In the genomic region with DNA sequence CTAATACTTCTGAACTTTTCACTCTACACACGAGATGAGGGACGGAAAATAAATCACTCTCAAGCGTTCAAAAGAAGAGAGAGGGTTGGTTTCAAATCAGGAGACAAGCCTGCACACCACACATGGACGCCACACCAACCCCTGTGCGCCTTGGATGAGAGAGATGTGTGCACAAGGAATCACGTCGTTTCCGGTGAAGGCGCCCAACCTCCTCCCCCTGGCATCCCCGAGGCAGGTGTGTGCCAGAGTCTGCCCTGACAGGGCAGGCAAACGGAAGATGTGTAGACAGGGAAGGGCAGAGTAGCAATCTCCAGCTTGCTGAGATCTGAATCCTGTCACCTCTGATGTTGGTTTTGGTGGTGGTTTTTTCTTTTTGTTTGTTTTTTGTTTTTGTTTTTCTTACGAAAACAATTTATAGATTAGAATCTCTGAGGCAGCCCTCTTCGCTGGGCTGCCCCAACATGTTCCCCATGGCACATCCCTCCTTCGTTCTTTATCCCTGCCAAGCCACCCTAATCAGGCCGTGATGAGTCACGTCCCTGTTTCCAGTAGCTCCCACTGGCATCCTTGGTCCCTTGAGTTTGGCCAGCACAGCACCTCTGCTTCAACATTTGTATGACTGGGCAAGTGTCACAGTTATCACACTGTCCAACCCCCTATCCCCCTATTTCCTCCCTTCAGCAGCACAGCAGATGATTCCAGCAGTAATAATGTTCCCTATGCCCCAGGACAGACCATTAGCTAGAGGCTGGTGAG, we compare ENCODE assay signal across 16 mouse cellular contexts. TPM values are rescaled to one million over a fixed set of nuclear protein-coding genes. Genes with fewer than 3 reads are reported as not detected.
DNase-seq lines count a peak whose midpoint lies in the region; ATAC-seq and TF ChIP-seq lines count a peak whose summit lies in the region.
"Had no signal": no experiment of that assay in that cellular context is flagged by ENCODE, and none has a peak within 500 bp of the region (broad histone marks: within the 10 kb centered on the region; RNA-seq: fewer than 3 reads in every experiment).

No protein-coding gene starts in this region.

- H3K36me3 ChIP-seq in stomach, postnatal 0 days (ENCODE audit: control insufficient read depth, insufficient read depth, low read length), result no peaks in the 10 kb centered on the region
- H3K36me3 ChIP-seq: forebrain, embryonic 15.5 days; hindbrain, embryonic 13.5 days had no signal

- DNase-seq in adrenal gland, adult 2 months, result peak; percentile 43
- DNase-seq in adrenal gland, adult 8-10 months, result no peak
- DNase-seq in heart, adult 11 months, result peak; percentile 83
- DNase-seq in heart, postnatal 36 days, result no peak
- peak; percentile 73 for DNase-seq in MN1 (ENCODE audit: low spot score)
- no peak for DNase-seq in stomach, postnatal 0 days (ENCODE audit: low spot score)
- no peak for DNase-seq in heart, postnatal 25 days (ENCODE audit: low spot score)
- DNase-seq: adrenal gland, postnatal 14 days; cerebellum, adult 2 months; cerebellum, postnatal 10 days; gastrocnemius, postnatal 10 days had no signal

- no peak for ATAC-seq in stomach, postnatal 0 days (ENCODE audit: low FRiP score, low TSS enrichment)
- ATAC-seq: forebrain, embryonic 15.5 days; hindbrain, postnatal 0 days had no signal

- 57% methylated on average over 16 of the region's 16 CpGs for WGBS in stomach, postnatal 0 days

- TF ChIP-seq EP300 in stomach, postnatal 0 days (optimal IDR thresholded peaks at IDR 0.05), result no peak

- H3K27me3 ChIP-seq in stomach, postnatal 0 days (ENCODE audit: control insufficient read depth, insufficient read depth, low read length), result no peaks in the 10 kb centered on the region
- H3K27me3 ChIP-seq: CH12.LX; forebrain, embryonic 15.5 days; heart, embryonic 13.5 days; hindbrain, embryonic 13.5 days had no signal

- H3K4me1 ChIP-seq in stomach, postnatal 0 days (replicated peaks; ENCODE audit: control insufficient read depth, insufficient read depth), result no peaks in the 10 kb centered on the region

- H3K4me2 ChIP-seq in stomach, postnatal 0 days (replicated peaks; ENCODE audit: low read depth), result no peak overlapping the region
- H3K4me2 ChIP-seq: forebrain, embryonic 15.5 days; heart, embryonic 13.5 days; hindbrain, embryonic 13.5 days had no signal

- H3K9ac ChIP-seq in stomach, postnatal 0 days (ENCODE audit: low read length), result no peak overlapping the region
- H3K9ac ChIP-seq: forebrain, embryonic 15.5 days; heart, embryonic 13.5 days; hindbrain, embryonic 13.5 days had no signal

- H3K4me3 ChIP-seq in stomach, postnatal 0 days (ENCODE audit: low read depth, low read length), result no peak overlapping the region
- H3K4me3 ChIP-seq: forebrain, embryonic 15.5 days; heart, embryonic 13.5 days; hindbrain, embryonic 13.5 days had no signal

- peak overlapping the region; percentile 36; the same call in 1 of the 2 replicates for H3K27ac ChIP-seq in stomach, postnatal 0 days (replicated peaks)
- H3K27ac ChIP-seq: forebrain, embryonic 15.5 days; heart, embryonic 13.5 days; hindbrain, embryonic 13.5 days; hindbrain, postnatal 0 days had no signal

- no peak for TF ChIP-seq CTCF in stomach, postnatal 0 days (IDR thresholded peaks at IDR 0.05; ENCODE audit: low read depth)

- intact Hi-C loops in heart, postnatal 36 days (cut with DNase I), result no loop called here
- intact Hi-C loops in heart, postnatal 25 days (cut with DNase I), result no loop called here

- H3K9me3 ChIP-seq in stomach, postnatal 0 days (ENCODE audit: control insufficient read depth, low read length), result no peaks in the 10 kb centered on the region
- H3K9me3 ChIP-seq: forebrain, embryonic 15.5 days; heart, embryonic 13.5 days; hindbrain, embryonic 13.5 days had no signal

RNA-seq across cellular contexts. Expression of gene Irf2bp2, which starts 18.7 kb away (rescaled TPM):
- 10 to 100 TPM; 89.4 to 92.0 TPM for total RNA-seq in adrenal gland, adult 2 months (2021)
- polyA plus RNA-seq in adrenal gland, adult 2 months (2012; rRNA removed), result 111 and 120 TPM in 2 replicates
- 100 to 1,000 TPM in 2 of 4 experiments, 10 to 100 TPM in 2; 74.4 to 129 (median 98.9) TPM for total RNA-seq in adrenal gland, adult 8-10 months (2022)
- total RNA-seq in heart, postnatal 36 days (2021), result 10 to 100 TPM; 64.3 to 71.2 TPM
- polyA plus RNA-seq in stomach, postnatal 0 days (2015; fragmentation: Nextera tagmentation; extraction: Ambion mirVana), result 10.1 and 10.2 TPM in 2 replicates
- 10 to 100 TPM; 63.9 to 71.4 TPM for total RNA-seq in heart, postnatal 25 days (2021)

Comparison
In these comparisons a context has a peak if more than half of its experiments do, and no peak if none do; other contexts are left out.
1. DNase-seq: peak in adrenal gland, adult 2 months (single experiment), heart, adult 11 months (single experiment) and MN1 (single experiment); none in adrenal gland, adult 8-10 months (single experiment), heart, postnatal 36 days (0 of 2), stomach, postnatal 0 days (single experiment) and heart, postnatal 25 days (single experiment).